Mouse (Mus musculus): ENCODE measurements around the gene Tll2. TPM values are rescaled to one million over a fixed set of nuclear protein-coding genes. Genes with fewer than 3 reads are reported as not detected.

Tll2 gene
- polyA plus RNA-seq, 1 experiment from 2014 or later, result 0.36 TPM

- Histone ChIP-seq H3K27me3 (peaks cover 5% of the 10 kb centered on the region; the same call in 1 of the 2 replicates), H3K36me3 (no peaks in the 10 kb centered on the region), H3K27ac (no peak overlapping the region), H3K9ac (replicated peaks) (no peak overlapping the region), H3K9me3 (no peaks in the 10 kb centered on the region), H3K4me2 (no peak overlapping the region), H3K4me3 (replicated peaks) (no peak overlapping the region), H3K4me1 (replicated peaks) (no peaks in the 10 kb centered on the region)
- no peak for ATAC-seq (ENCODE audit: insufficient number of reproducible peaks, insufficient read depth, low FRiP score, low TSS enrichment, low read depth)
- 89% methylated on average over 12 of the region's 12 CpGs for WGBS
These were observed 9.0 kb downstream of the Tll2 start for GRCm38 (mm10) chr19:41197606-41198005.

- Histone ChIP-seq H3K27ac (no peak overlapping the region), H3K9me3 (no peaks in the 10 kb centered on the region), H3K36me3 (no peaks in the 10 kb centered on the region), H3K4me2 (no peak overlapping the region), H3K4me3 (replicated peaks) (no peak overlapping the region), H3K4me1 (replicated peaks) (no peaks in the 10 kb centered on the region), H3K9ac (replicated peaks) (no peak overlapping the region), H3K27me3 (no peaks in the 10 kb centered on the region)
- no peak for ATAC-seq (ENCODE audit: insufficient number of reproducible peaks, insufficient read depth, low FRiP score, low TSS enrichment, low read depth)
- WGBS, result 94% methylated on average over 1 of the region's 1 CpGs
These were observed 13.3 kb downstream of the Tll2 start for GRCm38 (mm10) chr19:41193379-41193778.

DNA sequence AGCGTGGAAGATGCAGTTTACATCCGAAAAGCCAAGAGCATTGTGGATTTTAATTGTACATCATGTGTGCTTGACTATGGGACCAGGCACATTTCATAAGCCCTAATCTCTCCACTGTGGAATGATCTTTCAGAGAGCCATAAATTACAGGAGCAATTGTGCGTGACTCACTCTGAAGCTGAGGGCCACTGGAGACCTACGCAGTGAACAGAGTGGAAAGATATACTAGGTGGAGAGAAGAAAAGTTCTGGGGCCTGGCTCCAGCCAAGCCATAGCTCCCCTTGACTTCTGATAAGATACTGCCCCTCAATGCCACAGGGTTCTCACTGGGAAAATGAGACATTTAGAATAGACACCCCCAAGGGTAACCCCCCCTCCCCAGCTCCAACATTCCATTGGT is 13.7 kb downstream of the Tll2 start:
- Histone ChIP-seq H3K27me3 (no peaks in the 10 kb centered on the region), H3K4me2 (no peak overlapping the region), H3K36me3 (no peaks in the 10 kb centered on the region), H3K27ac (no peak overlapping the region), H3K4me1 (replicated peaks) (no peaks in the 10 kb centered on the region), H3K9me3 (no peaks in the 10 kb centered on the region), H3K4me3 (replicated peaks) (no peak overlapping the region), H3K9ac (replicated peaks) (no peak overlapping the region)
- WGBS, result 78% methylated on average over 4 of the region's 4 CpGs
- ATAC-seq (ENCODE audit: insufficient number of reproducible peaks, insufficient read depth, low FRiP score, low TSS enrichment, low read depth), result no peak

DNA sequence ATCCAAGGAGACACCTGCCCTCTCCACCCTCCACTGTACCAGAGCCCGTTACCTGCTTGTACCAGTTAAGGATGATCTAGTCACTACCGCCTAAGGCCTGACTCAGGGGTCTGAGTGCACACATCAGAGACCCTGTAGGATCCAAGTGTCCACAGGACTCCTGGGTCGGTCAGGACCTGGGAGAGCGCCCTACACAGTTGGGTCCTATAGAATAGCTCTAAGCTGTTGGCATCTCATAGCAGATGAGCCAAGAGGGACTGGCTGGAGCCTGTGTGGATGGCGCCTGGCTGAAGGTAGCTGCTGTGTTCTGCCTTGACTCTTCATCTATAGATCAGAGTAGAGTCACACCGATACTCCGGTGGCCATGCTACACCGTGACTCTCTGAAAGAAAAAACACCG is 14.9 kb downstream of the Tll2 start:
- Histone ChIP-seq H3K36me3 (no peaks in the 10 kb centered on the region), H3K4me2 (no peak overlapping the region), H3K27me3 (no peaks in the 10 kb centered on the region), H3K9ac (replicated peaks) (no peak overlapping the region), H3K27ac (no peak overlapping the region), H3K4me1 (replicated peaks) (no peaks in the 10 kb centered on the region), H3K9me3 (no peaks in the 10 kb centered on the region), H3K4me3 (replicated peaks) (no peak overlapping the region)
- 82% methylated on average over 9 of the region's 9 CpGs for WGBS
- ATAC-seq (ENCODE audit: insufficient number of reproducible peaks, insufficient read depth, low FRiP score, low TSS enrichment, low read depth), result no peak

DNA sequence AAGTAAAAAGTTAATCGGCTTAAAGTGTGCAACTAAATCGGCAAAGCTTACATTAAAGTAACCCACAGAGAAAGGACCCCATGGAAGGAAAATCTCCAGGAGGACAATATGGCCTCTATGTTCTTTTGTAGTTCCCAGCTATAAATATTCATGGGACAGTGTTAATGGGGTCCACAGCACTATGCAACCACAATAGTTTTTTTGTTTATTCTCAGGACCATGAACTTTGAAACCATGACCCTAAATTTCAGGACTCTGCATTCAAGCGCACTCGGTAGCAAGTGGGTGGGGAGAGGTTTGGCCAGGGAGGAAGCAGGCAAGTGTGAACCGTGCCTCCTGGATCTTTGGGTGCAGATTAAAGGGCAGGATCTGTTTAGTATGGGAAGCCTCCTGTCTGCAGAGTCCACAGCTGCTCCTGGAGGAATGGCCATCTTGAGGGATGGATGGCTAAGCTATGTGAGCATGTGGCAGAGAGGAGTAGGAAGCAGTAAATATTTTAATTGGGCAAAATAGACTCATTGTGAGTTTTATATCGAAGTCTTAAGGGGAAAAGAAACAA is 15.7 kb downstream of the Tll2 start:
- H3K36me3 ChIP-seq, result no peaks in the 10 kb centered on the region
- H3K4me3 ChIP-seq (replicated peaks), result no peak overlapping the region
- H3K4me1 ChIP-seq (replicated peaks), result no peaks in the 10 kb centered on the region
- ATAC-seq (ENCODE audit: insufficient number of reproducible peaks, insufficient read depth, low FRiP score, low TSS enrichment, low read depth), result no peak
- no peak overlapping the region for H3K4me2 ChIP-seq
- no peak overlapping the region for H3K27ac ChIP-seq
- no peak overlapping the region for H3K9ac ChIP-seq (replicated peaks)
- WGBS, result 66% methylated on average over 6 of the region's 6 CpGs
- H3K9me3 ChIP-seq, result no peaks in the 10 kb centered on the region
- H3K27me3 ChIP-seq, result no peaks in the 10 kb centered on the region

GRCm38 (mm10) chr19:41177331-41177730 is 29.3 kb downstream of the Tll2 start:
- Histone ChIP-seq H3K9ac (replicated peaks) (no peak overlapping the region), H3K27me3 (no peaks in the 10 kb centered on the region; the same call in 1 of the 2 replicates), H3K27ac (no peak overlapping the region), H3K36me3 (no peaks in the 10 kb centered on the region), H3K9me3 (no peaks in the 10 kb centered on the region), H3K4me2 (no peak overlapping the region), H3K4me1 (replicated peaks) (no peaks in the 10 kb centered on the region), H3K4me3 (replicated peaks) (no peak overlapping the region)
- no peak for ATAC-seq (ENCODE audit: insufficient number of reproducible peaks, insufficient read depth, low FRiP score, low TSS enrichment, low read depth)
- 57% methylated on average over 6 of the region's 6 CpGs for WGBS

DNA sequence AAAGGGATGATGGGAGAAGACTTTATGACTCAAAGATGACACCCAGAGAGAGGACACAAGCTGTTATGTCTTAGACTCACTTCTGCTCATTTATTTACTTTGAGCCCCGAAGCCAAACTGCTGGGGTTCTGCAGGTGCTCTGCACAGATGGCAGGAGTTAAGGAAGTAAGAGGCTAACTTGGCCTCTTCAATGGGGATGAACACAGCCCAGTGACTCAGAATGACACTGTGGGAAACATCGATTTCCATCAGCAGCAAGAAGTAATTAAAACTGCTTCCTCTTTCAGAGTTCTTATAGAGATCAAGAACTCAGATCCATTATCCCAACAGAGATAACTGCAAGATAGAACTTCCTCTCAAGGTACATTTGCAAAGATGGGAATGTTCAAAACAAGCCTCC is 29.8 kb downstream of the Tll2 start:
- no peak for ATAC-seq (ENCODE audit: insufficient number of reproducible peaks, insufficient read depth, low FRiP score, low TSS enrichment, low read depth)
- Histone ChIP-seq H3K27ac (no peak overlapping the region), H3K4me2 (no peak overlapping the region), H3K36me3 (no peaks in the 10 kb centered on the region), H3K9me3 (no peaks in the 10 kb centered on the region), H3K9ac (replicated peaks) (no peak overlapping the region), H3K4me1 (replicated peaks) (no peaks in the 10 kb centered on the region), H3K4me3 (replicated peaks) (no peak overlapping the region), H3K27me3 (no peaks in the 10 kb centered on the region; the same call in 1 of the 2 replicates)
- 75% methylated on average over 2 of the region's 2 CpGs for WGBS

- H3K4me3 ChIP-seq (replicated peaks), result no peak overlapping the region
- no peak overlapping the region for H3K4me2 ChIP-seq
- no peaks in the 10 kb centered on the region for H3K4me1 ChIP-seq (replicated peaks)
- ATAC-seq (ENCODE audit: insufficient number of reproducible peaks, insufficient read depth, low FRiP score, low TSS enrichment, low read depth), result no peak
- H3K9ac ChIP-seq (replicated peaks), result no peak overlapping the region
- H3K27ac ChIP-seq, result no peak overlapping the region
- H3K27me3 ChIP-seq, result no peaks in the 10 kb centered on the region
- H3K9me3 ChIP-seq, result no peaks in the 10 kb centered on the region
- H3K36me3 ChIP-seq, result no peaks in the 10 kb centered on the region
- WGBS, result 87% methylated on average over 5 of the region's 5 CpGs
These were observed 40.8 kb downstream of the Tll2 start for GRCm38 (mm10) chr19:41165914-41166235.

DNA sequence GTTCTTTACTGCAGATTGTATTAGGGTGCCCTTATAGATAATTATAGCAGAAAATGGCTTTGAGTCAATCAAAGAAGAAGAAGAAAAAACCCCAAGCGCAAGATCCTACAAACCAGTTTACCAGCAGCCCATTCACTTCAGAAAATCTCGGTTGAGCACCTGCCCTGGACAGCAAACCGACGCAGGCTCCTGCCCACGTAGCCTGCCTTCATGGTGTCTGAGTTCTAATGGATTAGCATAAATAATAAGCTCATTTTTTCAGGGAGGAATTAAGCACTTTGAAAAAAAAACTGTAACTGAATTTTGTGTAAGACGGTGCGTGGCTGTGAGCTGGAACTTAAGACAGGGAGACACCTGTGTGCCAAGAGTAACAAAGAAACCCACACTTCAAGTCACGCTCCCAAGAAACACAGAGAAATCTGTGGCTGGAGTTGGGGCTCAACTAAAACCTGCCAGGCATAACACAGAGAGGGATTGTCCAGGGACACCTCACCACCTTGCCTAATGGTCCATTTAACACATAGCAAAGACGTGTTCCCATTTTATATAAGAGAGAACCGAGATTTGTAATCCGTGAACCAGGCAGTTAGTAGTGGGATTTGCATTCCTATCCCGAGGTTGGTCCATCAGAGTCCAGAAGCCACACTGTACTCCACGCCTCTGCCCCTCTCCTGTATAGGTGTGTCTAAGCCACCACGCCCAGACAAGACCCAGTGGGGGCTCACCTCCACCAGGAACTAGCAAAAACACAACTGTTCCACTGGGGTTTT is 41.3 kb downstream of the Tll2 start:
- Histone ChIP-seq H3K4me1 (replicated peaks) (no peaks in the 10 kb centered on the region; the same call in 1 of the 2 replicates), H3K9me3 (no peaks in the 10 kb centered on the region), H3K36me3 (no peaks in the 10 kb centered on the region), H3K9ac (replicated peaks) (no peak overlapping the region), H3K4me2 (no peak overlapping the region), H3K27me3 (no peaks in the 10 kb centered on the region), H3K4me3 (replicated peaks) (no peak overlapping the region), H3K27ac (no peak overlapping the region)
- no peak for ATAC-seq (ENCODE audit: insufficient number of reproducible peaks, insufficient read depth, low FRiP score, low TSS enrichment, low read depth)
- WGBS, result 81% methylated on average over 14 of the region's 14 CpGs

- Histone ChIP-seq H3K4me1 (replicated peaks) (no peaks in the 10 kb centered on the region; the same call in 1 of the 2 replicates), H3K4me3 (replicated peaks) (no peak overlapping the region), H3K9ac (replicated peaks) (no peak overlapping the region), H3K9me3 (no peaks in the 10 kb centered on the region), H3K4me2 (no peak overlapping the region), H3K36me3 (no peaks in the 10 kb centered on the region), H3K27me3 (no peaks in the 10 kb centered on the region), H3K27ac (no peak overlapping the region)
- 81% methylated on average over 10 of the region's 10 CpGs for WGBS
- ATAC-seq (ENCODE audit: insufficient number of reproducible peaks, insufficient read depth, low FRiP score, low TSS enrichment, low read depth), result no peak
These were observed 42.1 kb downstream of the Tll2 start for GRCm38 (mm10) chr19:41164447-41165095.

DNA sequence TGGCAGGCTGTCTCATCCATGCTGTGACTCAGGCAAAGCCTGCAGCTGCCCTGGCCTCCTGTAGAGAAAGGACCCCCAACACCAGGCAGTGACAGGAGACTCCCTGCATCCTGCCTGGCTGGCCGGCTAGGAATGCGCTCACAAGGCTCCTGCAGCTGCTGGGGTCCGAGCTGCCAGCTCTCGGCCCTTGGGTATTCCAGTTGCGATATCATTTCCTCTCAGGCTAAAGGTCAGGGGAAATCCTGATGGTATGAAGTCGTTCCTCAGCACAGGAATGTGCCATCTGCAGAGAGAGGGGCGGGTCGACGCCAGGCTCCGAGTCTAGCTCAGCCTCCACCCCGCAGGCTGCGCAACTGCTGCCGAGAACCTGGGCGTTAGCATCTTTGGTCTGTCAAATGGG is 46.2 kb downstream of the Tll2 start:
- Histone ChIP-seq H3K27ac (no peak overlapping the region), H3K4me1 (replicated peaks) (no peaks in the 10 kb centered on the region; the same call in 1 of the 2 replicates), H3K9me3 (no peaks in the 10 kb centered on the region), H3K4me3 (replicated peaks) (no peak overlapping the region), H3K9ac (replicated peaks) (no peak overlapping the region), H3K4me2 (no peak overlapping the region), H3K36me3 (no peaks in the 10 kb centered on the region), H3K27me3 (no peaks in the 10 kb centered on the region)
- WGBS, result 54% methylated on average over 14 of the region's 14 CpGs
- ATAC-seq (ENCODE audit: insufficient number of reproducible peaks, insufficient read depth, low FRiP score, low TSS enrichment, low read depth), result no peak
